Mouse (Mus musculus) G1E (cell line): ENCODE data around the gene Zfp512b.

Experiments used
- CTCF ChIP-seq: IDR thresholded peaks from 2 replicates; pipeline ENCODE4 v1.5.1; 2012; ENCODE audit warnings: low read depth, low read length, inconsistent platforms, mixed read lengths
- GATA1 ChIP-seq: IDR thresholded peaks from 2 replicates; pipeline ENCODE4 v1.6.1; 2012; ENCODE audit warnings: borderline replicate concordance, low read length, inconsistent platforms, mixed read lengths
- GATA2 ChIP-seq: IDR thresholded peaks from 2 replicates; pipeline ENCODE4 v1.6.1; 2012; ENCODE audit warnings: low read depth, low read length, inconsistent platforms, borderline replicate concordance
- POLR2AphosphoS5 ChIP-seq: IDR thresholded peaks from 2 replicates; pipeline ENCODE4 v1.6.1; 2012; ENCODE audit warnings: low read depth, low read length, inconsistent platforms; ENCODE audit not compliant: insufficient replicate concordance

DNA sequence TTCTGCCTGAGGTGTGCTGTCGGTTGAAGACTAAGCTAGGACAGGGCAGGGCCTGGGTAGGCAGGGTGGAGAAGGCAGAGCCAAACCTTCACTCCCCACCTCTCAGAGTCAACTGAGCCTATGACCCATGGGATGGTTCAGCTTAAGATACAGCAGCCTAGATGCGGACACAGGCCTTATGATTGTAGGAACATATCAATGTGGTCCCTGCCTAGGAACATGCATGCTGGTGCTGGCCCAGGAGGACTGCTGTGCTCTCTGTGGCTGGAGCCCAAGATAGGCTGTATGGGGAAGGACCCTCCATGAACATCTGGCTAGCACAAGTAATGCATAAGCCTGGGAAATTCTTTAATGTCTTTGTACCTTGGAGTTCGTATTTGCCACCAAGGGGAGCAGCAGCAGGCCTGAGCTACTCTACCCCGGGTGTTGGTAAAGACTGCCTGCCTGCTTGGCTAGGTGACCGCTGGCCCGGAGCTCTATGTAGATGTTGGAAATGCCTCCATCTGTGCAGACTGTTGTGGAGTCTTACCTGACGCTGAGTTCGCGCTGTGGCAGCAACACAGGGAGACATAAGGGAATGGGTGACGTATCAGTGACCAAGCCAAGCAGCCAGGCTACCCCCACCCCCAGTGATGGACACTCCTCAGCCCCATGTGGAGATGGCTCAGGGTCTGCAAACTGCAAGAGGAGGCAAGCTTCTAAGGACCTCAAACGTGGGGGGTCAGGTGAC, 20.5 kb downstream of the Zfp512b start:
- TF ChIP-seq CTCF (no peak), GATA1 (no peak), GATA2 (no peak), POLR2AphosphoS5 (no peak)
